Mouse (Mus musculus) right cerebral cortex, adult 18-20 months (tissue): ENCODE measurements around the gene Spryd7.
A peak's percentile ranks its signal among the peaks of the same experiment; 100 is the strongest.
"Not testable (repeated sequence)": the region's sequence is repeated elsewhere in the genome, so short reads cannot be mapped to it uniquely, and the experiment has no call there.

ENCODE experiments used
- DNase-seq: peaks from one replicate; pipeline ENCODE4 v3.0.0; 2022; ENCODE audit warnings: mixed read lengths

Gene Spryd7

GRCm38 (mm10) chr14:61556289-61557147 is at the start of gene Spryd7:
Gene Spryd7, minus strand, starts transcription at chr14:61556886.
- peak; percentile 99 for DNase-seq

DNA sequence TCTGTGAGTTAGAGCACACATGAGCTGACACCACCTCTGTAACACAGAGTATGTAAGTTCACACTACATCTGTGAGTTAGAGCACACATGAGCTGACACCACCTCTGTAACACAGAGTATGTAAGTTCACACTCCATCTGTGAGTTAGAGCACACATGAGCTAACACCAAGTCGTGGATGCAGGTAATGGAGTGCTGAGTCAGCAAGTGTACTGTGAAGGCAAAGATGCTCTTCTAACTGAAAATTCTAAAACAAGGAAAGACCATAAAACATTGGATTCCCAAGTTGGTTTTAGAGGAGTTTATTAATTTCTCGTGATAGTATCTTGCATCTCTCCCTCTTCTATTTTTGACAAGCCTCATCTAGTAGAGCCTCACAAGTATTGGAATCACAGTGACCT is 49.4 kb upstream of the Spryd7 start:
- DNase-seq = not testable (repeated sequence)

DNA sequence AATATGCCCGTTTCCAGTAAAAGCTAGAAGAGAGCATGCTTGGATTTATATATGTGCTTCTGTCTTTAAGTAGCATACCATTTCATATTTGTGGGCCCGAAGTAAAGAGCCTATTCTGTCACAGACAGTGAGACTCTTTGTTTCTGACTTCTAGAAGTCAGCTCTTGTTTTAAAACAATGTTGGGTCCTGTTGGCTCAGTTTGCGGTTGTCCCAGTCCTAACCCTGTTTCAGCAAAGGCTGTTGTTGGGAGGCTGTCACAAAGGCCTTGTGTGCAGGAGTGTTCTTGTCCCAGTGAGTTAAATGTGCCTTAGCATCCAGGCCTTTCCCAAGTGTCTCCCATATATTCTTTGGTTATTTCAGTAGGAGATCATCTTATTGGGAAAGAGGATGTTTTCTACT is 47.4 kb upstream of the Spryd7 start:
- no peak for DNase-seq

DNA sequence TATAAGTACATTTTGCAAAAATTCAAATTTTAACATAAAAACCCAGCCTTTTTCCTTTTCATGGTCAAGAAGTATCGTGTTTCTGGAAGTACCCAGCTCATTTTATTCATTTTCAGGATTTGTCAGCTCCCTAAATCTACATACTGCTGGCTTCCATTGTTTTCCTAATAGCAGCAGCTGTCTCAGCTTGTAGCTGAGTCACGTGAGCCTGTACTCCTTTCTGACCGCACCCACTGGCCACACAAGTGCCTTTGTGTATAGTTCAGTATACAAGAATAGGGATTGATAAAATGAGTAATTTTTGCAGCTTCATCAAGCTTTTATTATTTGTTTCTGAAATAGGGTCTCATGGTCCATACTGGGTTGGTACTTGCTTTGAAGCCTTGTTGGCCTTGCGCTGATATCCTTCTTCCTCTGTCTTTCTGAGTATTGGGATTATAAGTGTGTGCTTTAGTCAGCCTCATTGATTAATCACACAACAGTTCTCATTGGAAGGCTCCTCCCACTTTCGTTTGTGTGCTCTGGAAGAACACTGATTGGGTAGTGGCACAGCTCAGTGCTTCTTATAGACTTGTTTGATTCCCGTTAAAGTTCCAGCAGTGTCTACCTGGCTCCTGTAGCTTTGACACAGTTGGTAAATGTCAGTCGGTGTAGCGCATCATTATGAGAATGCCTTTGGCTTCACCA is 46.5 kb upstream of the Spryd7 start:
- DNase-seq = no peak

GRCm38 (mm10) chr14:61601348-61601747 is 44.7 kb upstream of the Spryd7 start:
- DNase-seq = no peak

DNA sequence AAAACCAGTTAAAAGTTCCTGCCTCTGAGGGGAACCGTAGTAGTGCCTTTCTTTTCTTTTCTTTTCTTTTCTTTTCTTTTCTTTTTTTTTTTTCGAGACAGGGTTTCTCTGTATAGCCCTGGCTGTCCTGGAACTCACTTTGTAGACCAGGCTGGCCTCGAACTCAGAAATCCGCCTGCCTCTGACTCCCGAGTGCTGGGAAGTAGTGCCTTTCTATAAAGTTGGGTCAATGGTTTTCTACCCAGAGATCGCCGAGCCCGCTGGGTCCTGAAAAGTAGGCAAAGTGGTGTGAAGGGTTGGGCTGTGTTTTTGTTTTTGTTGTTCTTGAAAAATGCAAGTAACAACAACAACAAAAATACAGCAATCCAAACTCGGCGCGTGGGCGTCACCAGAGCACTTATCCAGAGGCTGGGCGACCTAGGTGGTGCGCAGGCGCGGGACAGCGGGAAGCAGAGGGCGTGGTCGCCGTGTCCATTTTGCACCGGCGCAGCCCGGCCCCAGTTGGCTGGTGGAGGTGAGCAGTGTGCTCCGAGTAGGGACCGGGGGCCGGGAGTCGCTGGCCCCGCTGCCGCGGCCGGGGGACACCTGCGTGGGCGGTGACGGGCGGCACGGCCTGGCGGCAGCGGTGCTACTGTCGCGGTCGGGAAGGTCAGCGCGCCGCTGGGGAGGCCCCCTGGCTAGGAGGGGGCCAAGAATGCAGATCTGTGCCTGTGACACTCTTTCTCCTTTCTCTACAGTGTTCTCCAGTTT is 42.5 kb upstream of the Spryd7 start:
- DNase-seq = peak; percentile 93

- DNase-seq = no peak
Observed at GRCm38 (mm10) chr14:61597968-61598367, 41.3 kb upstream of the Spryd7 start, which contains the start of gene Trim13. Gene Trim13, plus strand, starts transcription at chr14:61598247.

GRCm38 (mm10) chr14:61596719-61597426 is 40.2 kb upstream of the Spryd7 start:
- no peak for DNase-seq

- DNase-seq = no peak
Observed at GRCm38 (mm10) chr14:61589288-61590065, 32.8 kb upstream of the Spryd7 start.

GRCm38 (mm10) chr14:61575941-61576340 is 19.3 kb upstream of the Spryd7 start:
- DNase-seq = no peak

DNA sequence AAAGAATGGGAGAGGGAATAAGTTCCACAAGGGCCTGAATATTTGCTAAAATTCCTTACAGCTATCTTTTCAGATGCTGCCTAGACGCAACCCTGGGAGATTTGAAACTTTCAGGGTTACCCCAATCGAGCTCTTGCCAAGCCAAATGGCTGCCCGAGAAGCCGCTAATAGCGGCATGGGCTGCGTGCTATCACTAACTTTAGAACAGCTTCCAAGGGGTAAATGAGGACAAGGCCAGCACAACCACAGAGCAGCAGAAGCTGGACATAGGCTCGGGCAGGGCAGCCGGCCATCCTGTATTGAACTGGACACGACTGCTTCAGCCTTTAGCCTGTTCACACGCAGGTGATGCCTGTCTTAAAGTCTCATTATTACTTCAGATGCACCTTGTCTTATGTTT is 18.4 kb upstream of the Spryd7 start:
- no peak for DNase-seq

DNA sequence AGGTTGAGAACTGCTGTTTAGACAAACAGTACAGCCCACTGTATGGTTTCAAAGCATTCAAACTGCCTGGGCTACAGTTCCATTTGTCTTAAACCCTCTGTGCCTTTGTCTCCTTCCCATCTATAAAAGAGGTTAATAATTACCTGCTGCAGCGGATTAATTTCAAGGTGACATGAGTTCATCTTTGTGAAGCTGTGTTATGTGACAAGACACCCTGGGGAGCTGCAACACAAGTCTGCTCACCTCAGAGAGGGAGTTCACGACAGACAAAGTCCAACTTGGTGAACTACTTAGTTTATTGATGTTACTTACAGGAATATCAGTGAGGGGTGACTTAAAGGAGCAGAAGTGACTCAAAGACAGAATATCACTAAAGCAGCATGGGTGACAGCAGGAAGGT is 15.4 kb upstream of the Spryd7 start:
- no peak for DNase-seq

DNA sequence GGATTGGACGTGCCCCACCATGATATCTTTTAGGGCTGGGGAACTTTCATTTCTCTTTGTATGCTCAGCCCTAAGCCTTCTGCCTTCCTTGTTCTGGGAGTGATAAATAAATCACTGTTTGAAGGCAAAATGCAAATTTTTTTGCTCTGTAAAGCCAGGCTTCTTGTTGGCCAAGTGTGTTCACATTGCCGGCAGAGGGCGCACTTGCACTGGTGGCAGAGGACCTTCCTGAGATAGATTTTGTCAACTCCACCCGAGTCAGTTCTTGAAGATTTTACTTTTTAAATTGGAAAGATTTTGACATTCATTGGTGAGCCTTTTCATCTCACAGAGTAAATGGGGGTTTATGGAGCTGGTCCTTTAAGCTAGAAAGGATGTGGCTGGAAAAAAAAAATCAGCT is 14.7 kb upstream of the Spryd7 start:
- peak; percentile 82 for DNase-seq

DNA sequence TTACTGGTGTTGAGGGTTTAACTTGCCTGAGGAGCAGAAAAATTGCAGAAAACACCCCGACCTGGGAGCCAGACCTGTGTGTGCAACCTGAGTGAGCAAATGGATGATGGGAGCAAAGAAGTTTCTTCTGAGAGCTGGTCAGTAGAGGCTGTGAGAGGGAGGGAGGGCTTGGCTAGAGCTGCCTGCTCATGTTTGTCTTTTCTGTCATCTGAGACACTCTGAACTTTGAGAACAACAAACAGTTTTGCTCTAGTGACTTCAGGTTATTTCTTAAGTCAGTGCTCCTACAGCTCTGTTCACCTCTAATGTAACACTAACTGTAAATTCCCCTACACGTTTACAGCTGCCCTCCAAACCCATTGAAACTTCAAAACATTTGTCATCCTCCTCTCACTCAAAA is 12.7 kb upstream of the Spryd7 start:
- no peak for DNase-seq

DNA sequence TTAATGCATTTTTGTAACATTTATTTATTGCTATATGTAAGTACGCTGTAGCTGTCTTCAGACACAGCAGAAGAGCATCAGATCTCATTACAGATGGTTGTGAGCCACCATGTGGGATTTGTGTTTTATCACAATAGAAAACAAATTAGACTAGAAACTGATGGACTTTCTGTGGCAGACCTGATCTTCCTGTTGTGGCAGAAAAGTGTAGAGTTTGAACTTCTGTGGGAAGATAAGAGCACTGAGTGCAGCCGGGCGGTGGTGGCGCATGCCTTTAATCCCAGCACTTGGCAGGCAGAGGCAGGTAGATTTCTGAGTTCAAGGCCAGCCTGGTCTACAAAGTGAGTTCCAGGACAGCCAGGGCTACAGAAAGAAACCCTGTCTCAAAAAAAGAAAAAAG is 9.5 kb upstream of the Spryd7 start:
- DNase-seq = not testable (repeated sequence)

GRCm38 (mm10) chr14:61559856-61560255 is 3.2 kb upstream of the Spryd7 start:
- DNase-seq = no peak

- DNase-seq = no peak
Observed at GRCm38 (mm10) chr14:61558901-61559300, 2.2 kb upstream of the Spryd7 start.

DNA sequence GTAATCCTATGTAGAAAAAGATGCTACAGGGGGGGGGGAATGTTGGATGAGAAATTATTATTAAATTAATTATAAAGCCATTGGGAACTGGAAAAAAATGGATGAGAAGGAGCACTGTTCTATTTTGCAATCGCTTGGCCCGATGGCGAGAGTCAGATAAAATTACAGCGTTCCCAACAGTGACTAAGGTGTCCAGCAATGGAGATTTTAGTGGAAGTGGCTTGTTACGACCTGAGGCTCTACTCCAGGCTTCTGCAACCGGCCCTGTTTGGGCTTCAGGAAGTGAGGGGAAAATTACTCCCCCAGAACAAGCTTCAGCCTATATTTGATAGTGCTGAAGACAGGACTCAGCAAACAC is 776 bp downstream of the Spryd7 start:
- no peak for DNase-seq

DNA sequence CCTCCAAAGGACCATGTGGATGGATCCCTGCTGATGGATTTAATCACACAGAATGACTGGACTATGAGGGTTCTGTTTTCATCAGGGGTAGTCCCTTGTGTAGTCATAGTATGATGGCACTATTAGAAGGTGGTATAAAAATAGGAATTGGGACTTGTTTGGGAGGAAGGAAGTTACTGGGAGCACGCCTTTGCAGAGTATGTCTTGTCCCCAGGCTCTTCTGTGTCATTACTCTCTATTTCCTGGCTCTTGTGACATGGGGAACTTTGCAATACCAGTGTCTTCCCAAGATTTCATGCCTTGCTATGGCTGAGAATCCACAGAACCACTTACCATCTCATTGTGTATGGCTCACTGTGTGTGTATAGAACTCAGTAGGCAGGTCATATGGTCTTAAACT is 8.1 kb downstream of the Spryd7 start:
- DNase-seq = no peak

- DNase-seq = not testable (repeated sequence)
Observed at GRCm38 (mm10) chr14:61537772-61538171, 18.9 kb downstream of the Spryd7 start.

- DNase-seq = no peak
Observed at GRCm38 (mm10) chr14:61536631-61537264, 19.9 kb downstream of the Spryd7 start.

GRCm38 (mm10) chr14:61535811-61536210 is 20.9 kb downstream of the Spryd7 start:
- no peak for DNase-seq
